Comparison of ENCODE assay signal across 12 mouse cellular contexts in the genomic region with DNA sequence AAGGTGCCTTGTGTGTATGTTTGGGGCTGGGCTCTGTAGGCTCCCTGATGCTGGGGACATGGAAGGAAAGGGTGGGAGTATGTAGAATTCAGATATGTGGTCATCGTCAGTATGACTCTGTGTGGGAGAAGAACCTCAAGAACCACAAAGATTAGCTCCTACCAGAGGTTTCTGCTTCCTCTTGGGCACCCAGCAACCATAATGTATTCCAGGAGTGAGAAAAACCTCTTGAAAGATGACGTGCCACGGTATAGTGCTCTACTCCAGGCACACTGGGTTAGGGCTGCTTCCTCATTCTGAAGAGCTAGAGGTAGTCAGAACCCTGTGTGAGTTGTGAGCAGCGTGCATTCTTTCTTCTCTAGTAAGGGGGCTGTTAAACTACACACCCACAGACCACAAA.
"Had no signal": no experiment of that assay in that cellular context is flagged by ENCODE, and none has a peak within 500 bp of the region (broad histone marks: within the 10 kb centered on the region; RNA-seq: fewer than 3 reads in every experiment).

No protein-coding gene starts in this region.

- H3K27ac ChIP-seq: left cerebral cortex, adult 2 months; limb, embryonic 15.5 days; liver, embryonic 14.5 days; midbrain, embryonic 12.5 days had no signal

- H3K27me3 ChIP-seq: limb, embryonic 15.5 days; midbrain, embryonic 12.5 days had no signal

- H3K9me3 ChIP-seq: limb, embryonic 15.5 days; midbrain, embryonic 12.5 days had no signal

- H3K4me2 ChIP-seq: limb, embryonic 15.5 days; midbrain, embryonic 12.5 days had no signal

- H3K36me3 ChIP-seq: limb, embryonic 15.5 days; midbrain, embryonic 12.5 days had no signal

- H3K4me3 ChIP-seq: left cerebral cortex, adult 2 months; limb, embryonic 15.5 days; midbrain, embryonic 12.5 days had no signal

- DNase-seq: kidney, adult 18-20 months; kidney, postnatal 14 days; lung, adult 18-20 months; right cerebral cortex, adult 18-20 months; right cerebral cortex, postnatal 25 days; thymus, adult 18-20 months; thymus, postnatal 14 days had no signal

- H3K9ac ChIP-seq: limb, embryonic 15.5 days; liver, embryonic 14.5 days; midbrain, embryonic 12.5 days had no signal

- ATAC-seq: midbrain, embryonic 16.5 days had no signal
